Mouse (Mus musculus) embryonic facial prominence, embryonic 11.5 days (tissue): ENCODE data around the gene Acsl5. TPM values are rescaled to one million over a fixed set of nuclear protein-coding genes. Genes with fewer than 3 reads are reported as not detected.

Source experiments
- ATAC-seq: fragments of 200-750 bp; cut with Nextera tagmentation; replicated peaks from 2 replicates; pipeline ENCODE4 v1.8.0; 2017; ENCODE audit warnings: low read depth; ENCODE audit not compliant: insufficient number of reproducible peaks, low FRiP score, low TSS enrichment
- DNase-seq: peaks from one replicate; pipeline ENCODE4 v3.0.0-alpha.2; 2015; ENCODE audit warnings: low spot score
- H3K27ac ChIP-seq: fragments of 300-500 bp; sonication (generic); replicated peaks from 2 replicates; pipeline ENCODE4 v1.5.1; 2014; ENCODE audit warnings: mild to moderate bottlenecking, low read depth, low read length, control low read depth
- H3K27me3 ChIP-seq: fragments of 300-500 bp; sonication (generic); 2 replicates; pipeline ENCODE4 v1.6.1; 2014; ENCODE audit warnings: mild to moderate bottlenecking, low read length, moderate library complexity, mixed read lengths; ENCODE audit not compliant: control insufficient read depth, insufficient read depth
- H3K36me3 ChIP-seq: fragments of 300-500 bp; sonication (generic); replicated peaks from 2 replicates; pipeline ENCODE4 v1.6.1; 2014; ENCODE audit warnings: low read depth, mild to moderate bottlenecking, low read length, moderate library complexity, mixed read lengths; ENCODE audit not compliant: control insufficient read depth, insufficient read depth
- H3K4me1 ChIP-seq: fragments of 300-500 bp; sonication (generic); 2 replicates; pipeline ENCODE4 v1.6.1; 2014; ENCODE audit warnings: low read length, mixed read lengths; ENCODE audit not compliant: control insufficient read depth, insufficient read depth
- H3K4me2 ChIP-seq: fragments of 300-500 bp; sonication (generic); 2 replicates; pipeline ENCODE4 v1.6.1; 2014; ENCODE audit warnings: low read depth, mild to moderate bottlenecking, control low read depth, low read length, moderate library complexity
- H3K4me3 ChIP-seq: fragments of 300-500 bp; sonication (generic); 2 replicates; pipeline ENCODE4 v1.5.1; 2014; ENCODE audit warnings: low read depth, low read length, control low read depth
- H3K9ac ChIP-seq: fragments of 300-500 bp; sonication (generic); replicated peaks from 2 replicates; pipeline ENCODE4 v1.6.1; 2014; ENCODE audit warnings: mild to moderate bottlenecking, control low read depth, low read length
- H3K9me3 ChIP-seq: fragments of 300-500 bp; sonication (generic); replicated peaks from 2 replicates; pipeline ENCODE4 v1.6.1; 2016; ENCODE audit warnings: mild to moderate bottlenecking, low read length, inconsistent platforms, mixed read lengths; ENCODE audit not compliant: control insufficient read depth
- WGBS: fragments of 180-500 bp; shearing (Covaris S2); extraction: QIAGEN DNeasy Blood & Tissue Kit; methylation state at CpG from one replicate; pipeline ENCODE4 v1.1.7; 2014; 5-methylcytosine and 5-hydroxymethylcytosine counted together
- polyA plus RNA-seq: library from polyadenylated mRNA; unstranded; fragments of >200 nt; fragmentation: Nextera tagmentation; extraction: Ambion mirVana; gene quantifications from 2 replicates; pipeline ENCODE4 v1.2.1, GENCODE M21; 2014

The Acsl5 gene
- polyA plus RNA-seq, 1 experiment from 2014 or later: 30.0 TPM

DNA sequence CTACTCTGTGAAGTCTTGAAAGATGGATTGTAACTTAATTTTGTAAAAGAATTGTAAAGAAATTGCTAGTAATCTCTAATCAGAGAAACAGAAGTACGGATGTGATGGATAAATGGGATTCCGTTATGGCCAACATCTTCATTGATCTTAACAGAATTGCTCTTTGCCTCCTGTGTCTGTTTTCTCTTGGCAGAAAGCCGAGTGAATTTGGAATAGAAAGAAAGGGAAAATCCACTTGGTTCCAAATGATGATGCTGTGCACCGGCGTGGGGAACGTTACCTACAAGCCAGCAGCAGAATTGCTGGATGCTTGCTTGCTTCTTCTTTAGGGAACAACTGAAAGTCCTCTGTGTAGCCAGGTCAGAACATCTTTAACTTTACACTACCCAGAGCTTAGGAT is 88.8 kb downstream of the Acsl5 start:
- WGBS: 93% methylated on average over 6 of the region's 6 CpGs
- H3K9ac ChIP-seq: no peak overlapping the region

DNA sequence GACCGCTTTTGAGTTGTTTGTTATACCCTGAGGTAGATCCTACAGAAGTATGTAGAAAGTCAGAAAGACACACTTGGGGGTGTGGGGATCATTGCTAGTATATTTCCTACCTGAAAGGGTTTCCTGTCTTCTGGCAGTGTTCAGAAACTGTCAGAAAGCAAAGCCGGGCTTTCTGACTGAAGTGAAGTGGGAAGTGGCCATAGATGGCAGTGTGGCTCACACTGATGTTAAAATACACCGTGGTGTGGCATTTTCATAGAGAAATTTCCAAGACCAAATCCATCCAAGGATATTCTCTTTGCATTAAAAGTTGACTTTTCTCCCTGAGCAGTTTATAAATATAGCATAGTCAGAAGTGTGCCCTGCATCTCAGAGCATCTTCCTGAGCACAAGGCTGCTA is 89.6 kb downstream of the Acsl5 start:
- no peaks in the 10 kb centered on the region for H3K9me3 ChIP-seq
- DNase-seq (no peak), ATAC-seq (no peak)
- H3K4me2 ChIP-seq: no peak overlapping the region
- no peaks in the 10 kb centered on the region for H3K27me3 ChIP-seq
- no peak overlapping the region for H3K4me3 ChIP-seq
- 75% methylated on average over 3 of the region's 3 CpGs for WGBS
- no peaks in the 10 kb centered on the region for H3K36me3 ChIP-seq
- H3K9ac ChIP-seq: no peak overlapping the region
- no peaks in the 10 kb centered on the region for H3K4me1 ChIP-seq
- no peak overlapping the region for H3K27ac ChIP-seq

More for the DNA sequence above, 88.8 kb downstream of the Acsl5 start:
- H3K27ac ChIP-seq: no peak overlapping the region
- H3K9me3 ChIP-seq: no peaks in the 10 kb centered on the region
- no peaks in the 10 kb centered on the region for H3K27me3 ChIP-seq
- ATAC-seq (no peak), DNase-seq (no peak)
- no peak overlapping the region for H3K4me3 ChIP-seq
- H3K36me3 ChIP-seq: no peaks in the 10 kb centered on the region
- no peaks in the 10 kb centered on the region for H3K4me1 ChIP-seq
- no peak overlapping the region for H3K4me2 ChIP-seq

DNA sequence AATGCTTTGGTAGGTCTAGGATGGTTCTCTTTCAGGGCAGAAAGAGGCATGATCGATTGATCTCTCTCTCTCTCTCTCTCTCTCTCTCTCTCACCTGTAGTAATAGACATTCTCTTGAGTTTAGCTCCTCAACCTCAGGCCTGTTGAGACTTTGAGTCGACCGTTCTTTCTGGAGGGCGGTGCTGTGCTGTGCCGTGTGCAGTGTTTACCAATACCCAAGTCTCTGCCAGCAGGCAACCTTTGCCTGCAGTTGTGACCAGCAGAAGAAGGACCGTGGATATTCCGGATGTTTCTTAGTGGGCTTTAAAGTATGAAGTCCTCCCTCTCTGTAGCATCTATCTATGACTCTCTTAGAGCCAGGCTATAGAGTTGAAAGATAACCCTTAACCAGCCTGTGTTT is 90.7 kb downstream of the Acsl5 start:
- no peaks in the 10 kb centered on the region for H3K9me3 ChIP-seq
- WGBS: 91% methylated on average over 7 of the region's 7 CpGs
- no peak overlapping the region for H3K4me3 ChIP-seq
- DNase-seq (no peak), ATAC-seq (no peak)
- H3K9ac ChIP-seq: no peak overlapping the region
- no peaks in the 10 kb centered on the region for H3K4me1 ChIP-seq
- no peaks in the 10 kb centered on the region for H3K27me3 ChIP-seq
- H3K36me3 ChIP-seq: no peaks in the 10 kb centered on the region
- H3K4me2 ChIP-seq: no peak overlapping the region
- no peak overlapping the region for H3K27ac ChIP-seq

DNA sequence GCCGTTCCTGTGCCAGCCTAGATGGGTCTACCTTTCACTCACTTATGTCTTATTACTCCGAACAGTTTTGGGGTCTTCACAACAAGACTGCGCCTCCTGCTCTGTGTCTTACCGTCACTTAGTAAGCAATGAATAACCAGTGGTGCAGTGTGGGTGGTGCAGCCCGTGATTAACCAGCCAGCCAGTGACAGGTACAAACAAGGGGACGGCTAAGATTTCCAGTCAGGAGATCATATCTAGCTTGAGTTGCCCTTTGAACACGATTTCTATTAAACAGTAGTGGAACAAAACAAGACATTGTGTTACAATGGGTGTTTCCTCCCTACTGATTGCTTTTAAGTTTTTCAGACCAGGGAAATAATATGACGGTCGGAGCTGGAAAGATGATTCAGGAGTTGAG is 91.5 kb downstream of the Acsl5 start:
- no peaks in the 10 kb centered on the region for H3K36me3 ChIP-seq
- no peaks in the 10 kb centered on the region for H3K4me1 ChIP-seq
- H3K27ac ChIP-seq: no peak overlapping the region
- DNase-seq: no peak
- no peak for ATAC-seq
- H3K4me2 ChIP-seq: no peak overlapping the region
- no peak overlapping the region for H3K9ac ChIP-seq
- 88% methylated on average over 9 of the region's 9 CpGs for WGBS
- no peaks in the 10 kb centered on the region for H3K9me3 ChIP-seq
- no peaks in the 10 kb centered on the region for H3K27me3 ChIP-seq
- no peak overlapping the region for H3K4me3 ChIP-seq

Other genes with a start within 250 kb of the Acsl5 start
- 16.4 and 18.7 TPM in 2 replicates for gene Gpam, start 124.7 kb upstream of the Acsl5 start, polyA plus RNA-seq
- not detected in 2 replicates for gene Tectb, start 71.2 kb upstream of the Acsl5 start, polyA plus RNA-seq
- gene Gucy2g, start 10.7 kb upstream of the Acsl5 start, polyA plus RNA-seq: not detected in 2 replicates
- gene Zdhhc6, start 64.1 kb downstream of the Acsl5 start, polyA plus RNA-seq: 104 and 106 TPM in 2 replicates
- 22.4 and 26.6 TPM in 2 replicates for gene Vti1a, start 64.4 kb downstream of the Acsl5 start, polyA plus RNA-seq